Mouse (Mus musculus) heart, embryonic 11.5 days (tissue): ENCODE results near the gene Slc12a4. TPM values are rescaled to one million over a fixed set of nuclear protein-coding genes. Genes with fewer than 3 reads are reported as not detected.

Experiments
- ATAC-seq: fragments of 200-750 bp; cut with Nextera tagmentation; replicated peaks from 2 replicates; pipeline ENCODE4 v1.8.0; 2017; ENCODE audit warnings: moderate library complexity; ENCODE audit not compliant: insufficient number of reproducible peaks, low FRiP score, low TSS enrichment
- H3K27ac ChIP-seq: fragments of 300-500 bp; sonication (generic); 2 replicates; pipeline ENCODE4 v1.5.1; 2014; ENCODE audit warnings: mild to moderate bottlenecking, low read depth, low read length
- H3K27me3 ChIP-seq: fragments of 300-500 bp; sonication (generic); 2 replicates; pipeline ENCODE4 v1.6.1; 2014; ENCODE audit warnings: mild to moderate bottlenecking, low read length, mixed read lengths; ENCODE audit not compliant: control insufficient read depth, insufficient read depth
- H3K36me3 ChIP-seq: fragments of 300-500 bp; sonication (generic); 2 replicates; pipeline ENCODE4 v1.6.1; 2014; ENCODE audit warnings: mild to moderate bottlenecking, low read length, moderate library complexity, mixed read lengths; ENCODE audit not compliant: control insufficient read depth, insufficient read depth
- H3K4me1 ChIP-seq: fragments of 300-500 bp; sonication (generic); 2 replicates; pipeline ENCODE4 v1.6.1; 2014; ENCODE audit warnings: low read length; ENCODE audit not compliant: control insufficient read depth, insufficient read depth
- H3K4me2 ChIP-seq: fragments of 300-500 bp; sonication (generic); 2 replicates; pipeline ENCODE4 v1.6.1; 2014; ENCODE audit warnings: mild to moderate bottlenecking, moderate library complexity
- H3K4me3 ChIP-seq: fragments of 300-500 bp; sonication (generic); 2 replicates; pipeline ENCODE4 v1.5.1; 2014; ENCODE audit warnings: low read depth, low read length
- H3K9ac ChIP-seq: fragments of 300-500 bp; sonication (generic); 2 replicates; pipeline ENCODE4 v1.6.1; 2014; ENCODE audit warnings: mild to moderate bottlenecking, low read depth, low read length, moderate library complexity
- H3K9me3 ChIP-seq: fragments of 300-500 bp; sonication (generic); replicated peaks from 2 replicates; pipeline ENCODE4 v1.6.1; 2016; ENCODE audit warnings: low read length; ENCODE audit not compliant: control insufficient read depth
- WGBS: fragments of 180-500 bp; shearing (Covaris S2); extraction: QIAGEN DNeasy Blood & Tissue Kit; methylation state at CpG from one replicate; pipeline ENCODE4 v1.1.7; 2014; ENCODE audit not compliant: insufficient replicate concordance; 5-methylcytosine and 5-hydroxymethylcytosine counted together
- polyA plus RNA-seq: library from polyadenylated mRNA; unstranded; fragments of >200 nt; fragmentation: Nextera tagmentation; extraction: Ambion mirVana; gene quantifications from 2 replicates; pipeline ENCODE4 v1.2.1, GENCODE M21; 2014

Gene Slc12a4
- polyA plus RNA-seq, 1 experiment from 2014 or later, result 28.6 TPM

DNA sequence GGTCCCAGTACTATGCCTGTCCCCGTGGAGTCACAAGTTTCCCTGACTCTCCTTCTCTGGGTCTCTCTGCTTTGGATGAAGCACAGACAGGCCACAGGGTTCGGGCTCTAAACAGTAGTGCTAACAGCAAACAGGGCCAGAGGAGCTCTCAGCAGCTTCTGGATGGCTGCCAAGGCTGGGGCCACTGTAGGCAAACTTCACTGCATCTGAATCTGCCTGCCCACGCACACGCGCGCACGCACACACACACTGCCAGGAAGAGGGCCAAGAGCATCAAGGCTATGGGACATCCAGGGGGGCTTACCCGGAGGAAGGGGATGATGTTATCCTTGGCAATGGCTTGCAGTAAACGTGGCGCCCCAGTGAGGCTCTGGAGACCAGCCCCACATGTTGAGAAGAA lies 16.5 kb downstream of the Slc12a4 start:
- no peak for ATAC-seq
- Histone ChIP-seq H3K27me3 (no peaks in the 10 kb centered on the region), H3K9me3 (no peaks in the 10 kb centered on the region), H3K4me2 (no peak overlapping the region), H3K4me3 (no peak overlapping the region), H3K4me1 (peaks cover 20% of the 10 kb centered on the region), H3K27ac (peak overlapping the region; percentile 46), H3K36me3 (peaks cover 60% of the 10 kb centered on the region), H3K9ac (0 out of 2 replicates have a peak overlapping the region, but pooled peaks have one; percentile 28)
- 70% methylated on average over 10 of the region's 10 CpGs for WGBS

GRCm38 (mm10) chr8:105943321-105943739 lies 22.6 kb downstream of the Slc12a4 start, which contains the start of gene Lcat:
TSS of gene Lcat (minus strand) at chr8:105943382.
- no peak for ATAC-seq
- 74% methylated on average over 8 of the region's 8 CpGs for WGBS
- H3K27me3 ChIP-seq, result no peaks in the 10 kb centered on the region
- H3K9ac ChIP-seq, result no peak within 1 kb of the TSS
- no peaks in the 10 kb centered on the region for H3K9me3 ChIP-seq
- H3K4me3 ChIP-seq, result no peak within 1 kb of the TSS
- no peak within 1 kb of the TSS for H3K4me2 ChIP-seq
- no peak within 1 kb of the TSS for H3K27ac ChIP-seq
- H3K36me3 ChIP-seq, result peaks cover 56% of the 10 kb centered on the region
- H3K4me1 ChIP-seq, result no peaks in the 10 kb centered on the region

DNA sequence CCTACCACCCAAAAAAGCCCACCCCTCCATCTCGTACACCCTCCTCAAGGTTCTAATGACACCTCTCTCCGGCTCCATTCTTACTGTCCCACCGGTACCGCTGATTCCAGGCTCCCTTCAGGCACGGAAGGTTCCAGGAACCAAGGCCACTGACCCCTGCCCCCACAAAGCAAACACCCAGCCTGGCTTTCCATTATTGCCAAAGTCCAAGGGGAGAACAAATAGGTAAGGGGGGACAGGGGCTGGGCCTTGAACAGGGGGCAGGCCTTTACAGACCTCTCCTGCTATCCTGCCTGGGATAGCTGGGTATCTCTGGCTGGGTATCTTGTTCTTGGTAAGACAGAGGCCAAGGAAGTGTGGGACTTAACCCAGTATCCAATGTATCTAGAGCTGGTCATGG lies 23.4 kb downstream of the Slc12a4 start:
- H3K9me3 ChIP-seq, result no peaks in the 10 kb centered on the region
- peaks cover 52% of the 10 kb centered on the region for H3K36me3 ChIP-seq
- no peak overlapping the region for H3K4me3 ChIP-seq
- WGBS, result 95% methylated on average over 5 of the region's 5 CpGs
- no peak for ATAC-seq
- no peaks in the 10 kb centered on the region for H3K27me3 ChIP-seq
- H3K9ac ChIP-seq, result no peak overlapping the region
- H3K27ac ChIP-seq, result no peak overlapping the region
- no peaks in the 10 kb centered on the region for H3K4me1 ChIP-seq
- H3K4me2 ChIP-seq, result no peak overlapping the region

DNA sequence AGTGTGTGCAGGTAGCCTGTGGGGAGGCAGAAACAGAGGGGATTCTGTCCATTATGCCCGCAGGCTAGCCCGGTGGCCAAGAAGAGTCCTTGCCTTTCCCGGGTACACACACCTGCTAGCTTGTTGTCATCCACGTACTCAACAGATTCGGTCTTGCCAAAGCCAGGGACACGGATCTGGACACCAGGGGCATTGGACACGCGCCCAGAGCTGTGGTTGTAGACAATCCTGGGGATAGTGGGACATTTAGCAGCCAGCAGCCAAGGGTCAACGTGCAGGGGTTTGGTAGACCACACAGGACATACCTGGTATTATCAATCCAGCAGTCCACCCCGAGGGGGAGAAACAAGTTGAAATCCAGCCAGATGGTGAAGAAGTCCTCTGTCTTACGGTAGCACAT lies 23.9 kb downstream of the Slc12a4 start:
- 94% methylated on average over 11 of the region's 11 CpGs for WGBS
- no peak overlapping the region for H3K4me2 ChIP-seq
- peaks cover 47% of the 10 kb centered on the region for H3K36me3 ChIP-seq
- H3K9me3 ChIP-seq, result no peaks in the 10 kb centered on the region
- H3K9ac ChIP-seq, result no peak overlapping the region
- H3K27ac ChIP-seq, result no peak overlapping the region
- no peaks in the 10 kb centered on the region for H3K27me3 ChIP-seq
- no peaks in the 10 kb centered on the region for H3K4me1 ChIP-seq
- no peak overlapping the region for H3K4me3 ChIP-seq
- ATAC-seq, result no peak

DNA sequence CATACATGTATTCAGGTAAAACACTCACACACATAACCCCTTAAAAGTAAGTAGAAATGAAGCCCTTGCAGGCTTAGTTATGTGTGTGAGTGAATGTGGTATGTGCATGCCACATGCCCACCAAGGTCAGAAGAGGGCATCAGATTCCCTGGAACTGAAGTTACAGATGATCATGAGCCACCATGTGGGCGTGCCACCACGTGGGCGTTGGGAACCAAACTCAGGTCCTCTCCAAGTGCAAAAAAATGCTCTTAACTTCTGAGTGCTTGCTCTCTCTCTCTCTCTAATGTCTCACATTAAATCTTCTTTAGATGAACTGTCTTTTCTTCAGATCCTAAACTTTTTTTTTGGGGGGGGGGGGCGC lies 27.6 kb downstream of the Slc12a4 start, which contains the start of gene Psmb10:
Gene Psmb10 (minus strand): TSS at position 139 of the 364 bp plus-strand sequence.
- H3K4me3 ChIP-seq, result peak within 1 kb of the TSS; percentile 83
- H3K4me1 ChIP-seq, result peaks cover 8% of the 10 kb centered on the region
- H3K27me3 ChIP-seq, result no peaks in the 10 kb centered on the region
- no peak for ATAC-seq
- peak within 1 kb of the TSS; percentile 94 for H3K27ac ChIP-seq
- peaks cover 19% of the 10 kb centered on the region for H3K36me3 ChIP-seq
- peak within 1 kb of the TSS; percentile 97 for H3K4me2 ChIP-seq
- H3K9me3 ChIP-seq, result no peaks in the 10 kb centered on the region
- H3K9ac ChIP-seq, result peak within 1 kb of the TSS; percentile 90
- WGBS, result 24% methylated on average over 4 of the region's 4 CpGs

GRCm38 (mm10) chr8:105937496-105938305 lies 28.2 kb downstream of the Slc12a4 start:
- peaks cover 16% of the 10 kb centered on the region for H3K36me3 ChIP-seq
- H3K27me3 ChIP-seq, result no peaks in the 10 kb centered on the region
- H3K4me3 ChIP-seq, result peak overlapping the region; percentile 83
- WGBS, result 2% methylated on average over 33 of the region's 33 CpGs
- peak overlapping the region; percentile 97 for H3K4me2 ChIP-seq
- peaks cover 8% of the 10 kb centered on the region for H3K4me1 ChIP-seq
- peak overlapping the region; percentile 94 for H3K27ac ChIP-seq
- no peaks in the 10 kb centered on the region for H3K9me3 ChIP-seq
- ATAC-seq, result 0 out of 2 replicates have a peak, but pooled peaks have one; percentile 32
- H3K9ac ChIP-seq, result peak overlapping the region; percentile 90

- Histone ChIP-seq H3K36me3 (peaks cover 14% of the 10 kb centered on the region), H3K9me3 (no peaks in the 10 kb centered on the region), H3K4me3 (peak overlapping the region; percentile 83), H3K27ac (peak overlapping the region; percentile 94), H3K4me1 (peaks cover 8% of the 10 kb centered on the region), H3K4me2 (peak overlapping the region; percentile 97), H3K9ac (peak overlapping the region; percentile 90), H3K27me3 (no peaks in the 10 kb centered on the region)
- ATAC-seq, result peak; percentile 84
- WGBS, result under 1% methylated on average over 30 of the region's 30 CpGs
These were observed 28.9 kb downstream of the Slc12a4 start for GRCm38 (mm10) chr8:105936866-105937475.

DNA sequence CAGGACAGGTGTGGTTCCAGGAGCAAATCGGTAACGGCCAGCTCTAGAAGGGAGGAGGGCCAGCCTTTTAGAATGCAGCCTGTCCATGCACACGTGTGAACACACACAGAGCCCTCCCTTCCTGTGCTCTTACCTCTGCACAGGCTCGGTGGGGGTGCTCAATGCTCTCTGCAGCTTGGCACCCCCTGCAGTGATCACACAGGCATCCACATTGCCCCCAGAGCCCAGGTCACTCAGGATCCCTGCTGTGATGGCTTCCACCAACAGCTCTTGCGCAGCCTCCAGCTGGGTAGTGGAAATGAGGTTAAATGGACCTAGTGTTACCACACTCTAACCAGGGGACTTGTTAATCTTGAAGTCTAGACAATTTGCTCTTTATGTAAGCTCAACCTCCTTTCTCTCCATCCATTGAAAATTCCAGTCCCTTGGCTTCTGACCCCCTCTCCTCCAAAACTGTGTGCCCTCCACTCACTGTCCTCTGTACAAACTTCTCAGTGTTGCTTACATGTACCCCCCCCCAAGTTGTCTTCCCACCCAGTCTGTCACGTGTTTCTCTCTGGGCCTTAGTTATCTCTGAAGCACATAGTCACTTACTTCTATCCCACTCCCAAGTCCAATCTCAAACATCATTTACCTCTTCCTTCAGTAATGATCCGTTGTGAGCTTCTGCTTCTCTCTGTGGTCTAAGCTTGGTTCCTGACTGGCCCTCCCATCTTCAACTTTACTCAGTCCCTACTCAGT lies 29.9 kb downstream of the Slc12a4 start:
- Histone ChIP-seq H3K4me2 (peak overlapping the region; percentile 97), H3K9ac (peak overlapping the region; percentile 90), H3K9me3 (no peaks in the 10 kb centered on the region), H3K27me3 (no peaks in the 10 kb centered on the region), H3K4me1 (peaks cover 8% of the 10 kb centered on the region), H3K27ac (peak overlapping the region; percentile 57; the same call in 1 of the 2 replicates), H3K4me3 (peak overlapping the region; percentile 83), H3K36me3 (peaks cover 7% of the 10 kb centered on the region)
- 24% methylated on average over 7 of the region's 7 CpGs for WGBS
- ATAC-seq, result no peak
